Mouse (Mus musculus) liver, embryonic 14.5 days (tissue): ENCODE results near the gene Eif5. TPM values are rescaled to one million over a fixed set of nuclear protein-coding genes. Genes with fewer than 3 reads are reported as not detected.

Experiments
- ATAC-seq: fragments of 200-750 bp; cut with Nextera tagmentation; 2 replicates; pipeline ENCODE4 v1.8.0; 2017; ENCODE audit warnings: moderate number of reproducible peaks, mild to moderate bottlenecking, moderate library complexity; ENCODE audit not compliant: insufficient read depth
- DNase-seq, 3 experiments: peaks; one replicate each; pipeline ENCODE4 v3.0.0-alpha.2; 2012 to 2013; ENCODE audit warnings: low read depth in 3 of 3, low spot score in 3 of 3
- H3K27ac ChIP-seq: fragments of 300-500 bp; sonication (generic); 2 replicates; pipeline ENCODE4 v1.5.1; 2014; ENCODE audit warnings: moderate library complexity, mild to moderate bottlenecking, control low read depth, inconsistent platforms
- H3K27me3 ChIP-seq: fragments of 300-500 bp; sonication (generic); 2 replicates; pipeline ENCODE4 v1.6.1; 2014; ENCODE audit warnings: mild to moderate bottlenecking, low read length, moderate library complexity; ENCODE audit not compliant: control insufficient read depth, insufficient read depth
- H3K36me3 ChIP-seq: fragments of 300-500 bp; sonication (generic); replicated peaks from 2 replicates; pipeline ENCODE4 v1.6.1; 2014; ENCODE audit warnings: low read depth; ENCODE audit not compliant: control insufficient read depth, insufficient read depth
- H3K4me1 ChIP-seq, 2 experiments: fragments of 200-500 bp in 1 of 2; fragments of 300-500 bp in 1 of 2; sonication (generic) in 1 of 2; replicated peaks; 2 replicates each; pipeline ENCODE4 v1.6.1; 2012 to 2014; ENCODE audit warnings: antibody characterized with exemption in 1 of 2, inconsistent platforms in 1 of 2, low read length in 1 of 2; ENCODE audit not compliant: control insufficient read depth in 2 of 2, insufficient read depth in 2 of 2
- H3K4me2 ChIP-seq: fragments of 300-500 bp; sonication (generic); 2 replicates; pipeline ENCODE4 v1.6.1; 2014; ENCODE audit warnings: low read depth, mild to moderate bottlenecking, control low read depth, moderate library complexity
- H3K4me3 ChIP-seq, 2 experiments: fragments of 200-500 bp in 1 of 2; fragments of 300-500 bp in 1 of 2; sonication (generic) in 1 of 2; 2 replicates each; pipeline ENCODE4 v1.5.1; 2012 to 2014; ENCODE audit warnings: low read depth in 2 of 2, low read length in 2 of 2, mild to moderate bottlenecking in 2 of 2, control low read depth in 1 of 2, inconsistent platforms in 1 of 2, moderate library complexity in 1 of 2; ENCODE audit not compliant: insufficient read depth in 1 of 2
- H3K9ac ChIP-seq: fragments of 300-500 bp; sonication (generic); replicated peaks from 2 replicates; pipeline ENCODE4 v1.6.1; 2014; ENCODE audit warnings: mild to moderate bottlenecking, control low read depth, moderate library complexity
- H3K9me3 ChIP-seq: fragments of 300-500 bp; sonication (generic); 2 replicates; pipeline ENCODE4 v1.6.1; 2016; ENCODE audit warnings: low read length, mixed read lengths; ENCODE audit not compliant: control insufficient read depth
- CTCF ChIP-seq: IDR thresholded peaks from 2 replicates; pipeline ENCODE4 v1.5.1; 2016; ENCODE audit warnings: antibody characterized with exemption, low read depth, control low read depth
- EP300 ChIP-seq: IDR thresholded peaks from 2 replicates; pipeline ENCODE4 v1.6.1; 2016; ENCODE audit warnings: antibody characterized with exemption, low read depth
- WGBS: fragments of 180-500 bp; shearing (Covaris S2); extraction: QIAGEN DNeasy Blood & Tissue Kit; methylation state at CpG from one replicate; pipeline ENCODE4 v1.1.7; 2014; ENCODE audit not compliant: insufficient replicate concordance; 5-methylcytosine and 5-hydroxymethylcytosine counted together
- polyA plus RNA-seq, 2 experiments: library from polyadenylated mRNA; depleted of rRNA in 1 of 2; stranded (reverse) in 1 of 2; unstranded in 1 of 2; fragments of >200 nt; fragmentation: Nextera tagmentation in 1 of 2; extraction: Ambion mirVana in 1 of 2; gene quantifications; 2 replicates each; pipeline versions ENCODE4 v1.2.1 to v1.2.3; 2012 to 2014

The Eif5 gene
- polyA plus RNA-seq, 2 experiments, result 112 to 411 TPM

DNA sequence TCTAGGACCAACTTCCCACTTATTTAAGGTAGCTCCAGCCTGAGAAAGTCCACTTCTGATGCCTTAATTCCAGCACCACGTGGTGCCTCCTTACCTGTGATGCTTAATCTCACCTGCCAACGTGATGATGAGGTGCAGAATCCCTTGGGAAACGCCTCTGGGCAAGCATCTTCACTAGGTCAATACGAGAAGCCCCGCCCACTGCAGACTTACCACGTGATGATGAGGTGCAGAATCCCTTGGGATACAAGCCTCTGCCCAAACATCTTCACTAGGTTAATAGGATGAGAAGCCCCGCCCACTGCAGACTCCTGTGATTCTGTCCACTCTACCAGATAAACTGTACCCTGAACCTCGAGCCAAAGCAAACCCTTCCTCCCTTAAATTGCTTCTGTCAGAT, 8.6 kb upstream of the Eif5 start:
- TF ChIP-seq EP300, result no peak
- no peak for TF ChIP-seq CTCF
- Histone ChIP-seq H3K9me3 (no peaks in the 10 kb centered on the region), H3K27me3 (peaks cover 20% of the 10 kb centered on the region), H3K27ac (no peak overlapping the region), H3K4me3 (no peak overlapping the region), H3K36me3 (no peaks in the 10 kb centered on the region), H3K4me1 (peaks cover 0 to 2% of the 10 kb centered on the region in 2 experiments; a peak in 1 of 4 replicates), H3K4me2 (no peak overlapping the region), H3K9ac (no peak overlapping the region)
- ATAC-seq (no peak), DNase-seq (no peak)
- WGBS, result 18% methylated on average over 8 of the region's 8 CpGs

DNA sequence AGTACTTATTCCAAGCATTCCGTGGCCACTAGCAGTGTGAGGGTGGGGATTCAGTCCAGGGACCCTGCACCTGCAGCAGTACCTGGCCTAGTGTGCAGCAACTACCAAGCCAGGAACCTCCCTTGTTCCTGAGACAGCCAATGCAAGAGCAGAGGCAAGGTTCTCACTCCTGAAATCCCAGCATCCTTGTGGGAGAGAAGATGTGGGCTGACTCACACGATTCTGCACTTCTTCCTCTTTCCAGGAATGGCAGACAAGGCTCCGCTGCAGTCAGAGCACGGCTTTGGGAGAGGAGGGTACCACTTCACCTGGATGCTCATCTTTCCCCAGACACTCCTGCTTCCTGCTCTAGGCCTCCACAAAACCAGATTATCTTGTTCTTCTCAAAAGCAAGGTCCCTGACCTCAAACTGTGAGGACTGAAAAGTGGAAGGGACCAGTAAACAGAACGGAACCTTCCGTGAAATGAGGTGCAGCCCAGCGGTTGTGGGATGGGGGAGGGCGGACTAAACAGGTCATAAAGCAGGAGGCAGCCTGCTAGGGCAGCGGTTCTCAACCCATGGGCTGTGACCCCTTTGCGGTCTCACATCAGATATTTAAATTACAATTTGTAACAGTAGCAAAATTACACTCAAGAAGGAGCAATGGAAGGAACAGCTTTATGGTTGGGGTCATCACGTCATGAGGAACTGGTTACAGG, 4.6 kb upstream of the Eif5 start:
- Histone ChIP-seq H3K4me1 (peaks cover 21 to 26% of the 10 kb centered on the region in 2 experiments), H3K4me3 (no peak overlapping the region), H3K27me3 (peaks cover 10% of the 10 kb centered on the region), H3K4me2 (no peak overlapping the region), H3K9me3 (no peaks in the 10 kb centered on the region), H3K9ac (no peak overlapping the region), H3K27ac (no peak overlapping the region), H3K36me3 (no peaks in the 10 kb centered on the region)
- ATAC-seq, result no peak
- DNase-seq, result no peak
- WGBS, result 54% methylated on average over 11 of the region's 11 CpGs
- no peak for TF ChIP-seq CTCF
- TF ChIP-seq EP300, result no peak

DNA sequence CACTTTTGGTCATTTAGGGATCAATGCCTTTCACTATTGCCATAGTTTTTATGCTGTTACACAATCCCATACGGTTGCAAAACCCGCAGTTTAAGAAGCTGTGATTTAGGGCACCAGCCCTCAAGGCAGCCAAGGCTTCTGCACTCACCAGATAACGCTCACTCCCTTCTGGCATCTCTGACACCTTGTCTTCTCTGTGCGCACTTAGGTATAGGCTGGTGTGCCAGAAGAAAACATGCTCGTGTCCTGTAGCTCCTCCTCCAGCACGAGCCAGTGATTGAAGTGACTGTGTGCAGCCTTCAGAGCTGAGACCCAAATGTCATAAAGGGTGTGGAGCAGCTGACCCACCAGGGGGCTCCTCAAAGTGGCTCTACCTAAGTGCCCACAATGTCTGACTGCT, 2.5 kb upstream of the Eif5 start:
- Histone ChIP-seq H3K9me3 (no peaks in the 10 kb centered on the region), H3K9ac (peak overlapping the region; percentile 32; the same call in 1 of the 2 replicates), H3K4me1 (peaks cover 28 to 36% of the 10 kb centered on the region in 2 experiments), H3K36me3 (peaks cover 15% of the 10 kb centered on the region), H3K4me3 (no peak overlapping the region), H3K27me3 (peaks cover 7% of the 10 kb centered on the region), H3K27ac (peak overlapping the region; percentile 81), H3K4me2 (peak overlapping the region; percentile 49)
- DNase-seq (peak; percentile 79 to 83 (median 81)), ATAC-seq (peak; percentile 38)
- TF ChIP-seq CTCF (peak; percentile 35; the same call in 1 of the 2 replicates), EP300 (peak; percentile 89)
- WGBS, result 13% methylated on average over 6 of the region's 6 CpGs

DNA sequence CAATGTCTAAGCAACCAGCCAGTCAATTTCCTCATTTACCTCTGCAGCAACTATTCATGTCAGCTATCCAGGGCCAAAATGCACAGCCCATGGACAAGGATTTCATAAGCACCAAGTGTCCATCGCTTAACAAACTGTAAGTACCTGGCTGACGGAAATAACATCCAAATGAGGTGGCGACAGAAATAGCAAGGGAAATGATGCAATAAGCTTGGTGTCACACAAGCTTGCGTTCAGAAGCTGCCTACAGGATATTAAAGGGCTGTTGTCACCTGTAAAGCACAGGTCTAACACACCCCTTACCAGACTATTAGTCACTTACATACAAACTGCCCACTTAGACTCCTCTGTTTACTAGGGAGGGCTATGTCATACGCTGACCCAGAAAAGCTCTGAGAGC, 2.1 kb upstream of the Eif5 start:
- Histone ChIP-seq H3K36me3 (peaks cover 20% of the 10 kb centered on the region), H3K4me2 (peak overlapping the region; percentile 49), H3K4me1 (peaks cover 31 to 39% of the 10 kb centered on the region in 2 experiments), H3K9ac (peak overlapping the region; percentile 32; the same call in 1 of the 2 replicates), H3K27me3 (peaks cover 7% of the 10 kb centered on the region), H3K9me3 (no peaks in the 10 kb centered on the region), H3K27ac (peak overlapping the region; percentile 81), H3K4me3 (no peak overlapping the region; a peak in 1 of 4 replicates)
- ATAC-seq (no peak), DNase-seq (no peak)
- 45% methylated on average over 5 of the region's 5 CpGs for WGBS
- TF ChIP-seq CTCF (no peak), EP300 (no peak)

DNA sequence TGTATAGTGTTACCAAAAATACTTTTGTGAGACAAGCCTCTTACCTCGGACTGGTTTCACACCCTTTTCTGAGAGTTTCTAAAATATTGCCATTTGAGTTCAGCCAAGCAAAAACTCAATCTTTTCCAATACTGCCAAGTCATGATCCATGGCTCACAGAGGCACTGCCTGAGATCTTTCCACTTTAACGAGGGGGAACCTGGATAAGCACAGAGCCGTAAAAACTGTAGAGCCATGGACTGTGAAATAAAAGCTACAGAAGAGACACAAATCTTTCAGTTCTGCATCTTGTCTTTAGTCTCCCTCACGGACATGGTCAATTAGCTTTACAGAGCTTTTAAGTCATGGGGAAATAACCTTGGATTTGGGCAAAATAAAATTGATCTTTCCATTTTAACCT, 1.1 kb upstream of the Eif5 start:
- Histone ChIP-seq H3K27ac (peak overlapping the region; percentile 90), H3K36me3 (peaks cover 30% of the 10 kb centered on the region), H3K27me3 (peaks cover 7% of the 10 kb centered on the region), H3K4me2 (peak overlapping the region; percentile 62), H3K9ac (peak overlapping the region; percentile 97), H3K9me3 (no peaks in the 10 kb centered on the region), H3K4me3 (peak overlapping the region; percentile 54 to 99), H3K4me1 (peaks cover 32 to 42% of the 10 kb centered on the region in 2 experiments)
- 52% methylated on average over 4 of the region's 4 CpGs for WGBS
- TF ChIP-seq EP300 (no peak), CTCF (no peak)
- ATAC-seq (no peak), DNase-seq (no peak)
